5 mouse cellular contexts compared by ENCODE assay signal in genomic region chr16:5227501-5227900, GRCm38 (mm10). TPM values are rescaled to one million over a fixed set of nuclear protein-coding genes. Genes with fewer than 3 reads are reported as not detected.
"Had no signal": no experiment of that assay in that cellular context is flagged by ENCODE, and none has a peak within 500 bp of the region (broad histone marks: within the 10 kb centered on the region; RNA-seq: fewer than 3 reads in every experiment).

No protein-coding gene starts in this region.

RNA-seq across cellular contexts. Expression of gene AU021092, which starts 5.4 kb away (rescaled TPM):
- total RNA-seq: megakaryocyte progenitor cell, adult 5-6 weeks; megakaryocyte, adult 5-6 weeks; megakaryocyte-erythroid progenitor cell, adult 5-6 weeks; monocyte, adult 5-6 weeks had no signal
- polyA plus RNA-seq: macrophage had no signal
